Mouse (Mus musculus) layer of hippocampus, adult 8-10 months (tissue): ENCODE measurements at regions not wholly inside any gene's neighbourhood (a gene's known extent, or its start where the extent isn't known, plus 50 kb on each side); places are given as distances from the start of the nearest gene placed in this dataset.
A peak's percentile ranks its signal among the peaks of the same experiment; 100 is the strongest.

ENCODE experiments used
- DNase-seq, 2 experiments: peaks; one replicate each; pipeline ENCODE4 v3.0.0; 2022; ENCODE audit warnings: low spot score in 2 of 2

DNA sequence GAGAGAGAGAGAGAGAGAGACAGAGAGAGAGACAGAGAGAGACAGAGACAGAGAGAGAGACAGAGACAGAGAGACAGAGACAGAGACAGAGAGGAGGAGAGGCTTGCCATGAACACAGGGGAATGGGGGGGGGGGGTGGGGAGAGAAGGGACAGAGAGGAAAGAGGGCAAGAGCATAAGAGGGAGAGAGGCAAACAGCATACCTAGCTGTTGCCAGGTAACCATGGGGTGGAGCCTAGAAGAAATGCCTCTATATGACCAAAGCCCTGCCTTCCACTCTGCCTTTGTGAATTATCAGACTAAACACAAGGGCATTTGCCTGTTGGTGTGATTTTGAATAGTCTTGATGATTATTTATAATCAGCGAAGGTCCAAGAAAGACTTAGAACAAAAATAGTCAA lies 332.2 kb downstream of the Galc start:
- no peak for DNase-seq

DNA sequence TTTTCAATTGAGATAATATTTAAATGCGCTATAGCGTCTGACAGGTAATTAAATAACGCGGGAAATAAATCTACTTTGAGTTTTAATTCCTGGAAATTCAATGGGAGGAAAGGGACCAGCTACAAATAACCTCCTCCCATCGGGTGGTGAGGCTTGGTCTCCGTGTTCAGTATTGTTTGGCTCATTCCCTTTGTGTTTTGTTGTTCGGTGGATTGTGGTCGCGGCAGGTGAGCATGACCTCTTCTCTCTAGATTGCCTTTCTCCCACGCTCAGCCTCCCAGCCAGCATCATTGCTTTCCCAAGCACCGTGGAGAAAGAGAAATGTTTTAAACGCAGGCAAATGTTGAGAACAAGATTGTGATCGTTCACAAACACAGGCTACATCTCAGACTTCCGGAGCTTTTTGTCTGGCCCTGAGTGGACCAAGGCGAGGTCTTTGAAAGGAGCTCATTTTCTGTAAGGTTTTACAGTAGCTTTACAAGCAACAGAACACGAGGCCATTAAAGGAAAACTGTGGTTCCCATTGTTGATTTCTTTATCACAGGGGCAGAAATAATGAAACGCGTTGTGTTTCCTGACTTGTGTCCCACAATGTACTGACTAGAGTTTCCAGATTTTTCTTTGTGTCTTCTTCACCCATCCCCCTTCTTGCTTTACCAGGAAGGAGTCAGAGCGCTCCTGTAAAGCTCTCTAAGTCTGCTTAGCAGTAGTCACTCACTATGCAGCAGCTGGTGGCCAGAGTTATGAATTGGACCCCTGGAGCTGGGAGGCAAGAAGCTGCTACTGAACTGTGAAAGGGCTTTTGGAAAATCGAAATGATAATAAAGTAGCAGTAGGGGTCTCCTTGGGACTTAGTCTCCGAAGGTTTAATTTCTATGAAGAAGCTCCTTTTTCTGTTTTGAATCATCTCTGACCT lies 337.7 kb downstream of the Galc start:
- no peak for DNase-seq

DNA sequence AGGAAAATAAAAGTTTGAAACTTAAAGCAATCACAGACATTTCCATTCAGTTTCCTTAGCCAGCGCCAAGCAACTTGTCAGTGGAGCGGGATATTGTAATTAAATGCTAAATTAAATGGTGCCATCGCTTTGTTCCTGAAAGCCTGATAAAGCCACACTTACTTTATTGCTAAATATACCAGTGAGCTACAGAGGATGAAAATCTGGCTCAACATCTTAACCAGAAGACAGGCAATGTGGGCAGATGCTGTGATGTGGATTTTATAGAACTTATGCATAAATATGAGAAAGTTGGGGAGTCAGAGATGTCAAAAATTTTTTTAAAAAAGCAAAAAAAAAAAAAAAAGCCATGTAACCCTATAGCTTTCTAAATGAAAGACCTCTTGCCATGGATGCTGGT lies 340.8 kb downstream of the Galc start:
- DNase-seq: no peak

DNA sequence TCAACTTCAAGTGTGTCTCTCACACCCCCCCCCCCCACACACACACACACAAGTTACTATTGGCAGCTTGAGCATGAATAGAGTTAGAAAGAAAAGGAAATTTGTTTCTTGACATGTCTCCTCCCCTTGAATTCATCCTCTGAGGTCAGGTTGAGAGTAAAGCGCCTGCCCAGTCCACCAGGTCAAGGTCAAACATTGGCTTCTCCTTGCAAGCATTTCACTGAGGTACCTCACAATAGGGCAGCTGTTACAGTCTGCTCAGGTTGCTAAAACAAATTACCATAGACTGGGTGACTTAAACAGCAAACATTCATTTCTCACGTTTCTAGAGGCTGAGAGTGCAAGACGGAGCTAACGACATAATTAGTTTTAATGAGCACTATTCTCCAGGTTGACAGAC lies 344.2 kb downstream of the Galc start:
- no peak for DNase-seq

DNA sequence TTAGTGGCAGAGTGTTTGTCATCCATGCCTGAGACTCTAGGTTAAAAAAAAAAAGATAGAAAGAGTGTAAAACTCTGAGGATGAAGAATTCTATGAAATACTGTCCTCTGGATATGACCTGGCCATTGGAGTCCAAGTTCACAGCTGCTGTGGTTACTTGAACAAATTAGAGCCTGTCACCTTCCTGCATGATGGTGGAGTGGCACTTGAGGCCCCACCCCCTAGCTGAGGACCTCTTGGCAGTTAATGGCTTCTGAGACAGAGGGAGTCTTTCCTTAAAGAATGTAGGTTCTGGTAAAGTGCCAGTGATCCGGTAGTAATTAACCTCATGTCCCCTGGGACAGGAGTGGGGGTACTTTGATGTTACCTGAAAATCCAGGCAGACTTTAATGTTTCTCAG lies 346.5 kb downstream of the Galc start:
- DNase-seq: no peak

- DNase-seq: no peak
Measured at GRCm38 (mm10) chr12:97899266-97899665, 360.0 kb downstream of the Galc start.

DNA sequence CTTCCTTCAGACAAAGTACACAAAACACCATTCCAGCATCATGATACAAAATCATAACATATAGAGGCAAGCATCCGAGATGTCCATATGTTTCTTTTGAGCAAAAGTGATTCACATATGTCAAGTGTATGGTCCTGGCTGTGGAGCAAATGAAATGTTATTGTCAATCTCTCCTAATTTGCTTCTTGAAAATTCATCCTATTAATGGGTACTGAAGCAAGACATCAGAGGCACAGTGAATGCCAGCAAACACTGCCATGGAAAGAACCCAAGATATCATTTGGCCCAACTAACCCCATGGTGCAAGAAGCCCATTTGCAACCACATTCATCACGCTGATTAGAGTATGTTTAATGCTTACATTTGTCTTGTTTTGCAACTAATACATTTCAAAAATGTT lies 361.1 kb downstream of the Galc start:
- no peak for DNase-seq

- DNase-seq: no peak
Measured at GRCm38 (mm10) chr12:97895981-97896380, 363.3 kb downstream of the Galc start.

- DNase-seq: peak; percentile 5 to 12
Measured at GRCm38 (mm10) chr12:97888801-97889455, 370.3 kb downstream of the Galc start.

GRCm38 (mm10) chr12:97888291-97888800 lies 370.9 kb downstream of the Galc start:
- DNase-seq: no peak

DNA sequence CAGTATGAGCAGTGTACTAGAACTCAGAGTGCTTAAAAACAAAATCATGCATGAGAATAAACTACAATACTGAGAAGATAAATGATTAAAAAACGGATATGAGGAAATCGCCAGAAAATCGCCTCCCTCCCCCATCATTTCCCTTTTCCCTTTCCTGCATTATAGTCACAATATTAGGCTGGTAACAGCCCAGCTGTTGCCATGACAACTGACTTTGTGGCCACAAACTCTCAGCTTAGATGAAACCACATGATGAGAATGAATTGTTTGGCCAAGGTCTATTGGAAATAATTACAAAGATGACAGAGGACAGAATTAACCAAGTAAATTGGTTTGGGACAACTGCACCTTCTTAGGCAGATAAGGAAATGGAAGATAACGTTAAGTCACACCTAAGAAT lies 376.8 kb downstream of the Galc start:
- DNase-seq: no peak

- DNase-seq: peak; percentile 56 to 76
Measured at GRCm38 (mm10) chr12:97872391-97872790, 386.9 kb downstream of the Galc start.

- no peak for DNase-seq
Measured at GRCm38 (mm10) chr12:97862921-97863320, 396.3 kb downstream of the Galc start.

DNA sequence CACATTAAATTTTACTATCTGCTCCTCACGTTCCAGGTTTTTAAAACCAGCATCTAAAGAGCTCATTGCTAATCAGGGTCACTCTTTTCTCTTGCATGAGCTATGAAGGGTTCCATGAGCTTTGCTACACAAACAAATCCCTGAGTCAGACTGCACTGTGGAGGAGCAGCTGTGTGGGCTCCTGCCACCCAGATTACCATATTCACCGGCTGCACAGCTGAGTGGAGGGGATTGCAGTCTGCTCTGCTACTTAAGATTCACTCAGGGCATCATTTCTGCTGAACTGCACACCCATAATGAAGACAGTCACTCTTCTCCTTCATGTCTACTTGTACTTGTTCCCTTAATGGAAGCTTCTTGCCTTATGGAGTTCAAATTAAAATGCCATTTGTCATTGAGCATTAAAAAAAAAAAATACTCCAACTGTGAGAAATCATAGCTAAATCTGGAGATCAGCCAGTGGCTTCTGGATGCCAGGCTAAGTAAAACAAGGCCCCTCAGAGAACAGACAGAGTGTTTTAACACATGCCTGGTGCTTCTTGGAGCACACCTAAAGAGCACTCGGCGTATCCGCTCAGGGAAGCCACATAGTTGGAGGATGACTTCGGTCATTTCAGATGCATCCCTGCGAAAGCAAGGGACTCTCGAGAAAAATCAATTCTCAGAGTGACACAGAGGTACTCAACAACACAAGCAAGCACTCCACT lies 422.9 kb downstream of the Galc start:
- DNase-seq: peak; percentile 64 to 72

DNA sequence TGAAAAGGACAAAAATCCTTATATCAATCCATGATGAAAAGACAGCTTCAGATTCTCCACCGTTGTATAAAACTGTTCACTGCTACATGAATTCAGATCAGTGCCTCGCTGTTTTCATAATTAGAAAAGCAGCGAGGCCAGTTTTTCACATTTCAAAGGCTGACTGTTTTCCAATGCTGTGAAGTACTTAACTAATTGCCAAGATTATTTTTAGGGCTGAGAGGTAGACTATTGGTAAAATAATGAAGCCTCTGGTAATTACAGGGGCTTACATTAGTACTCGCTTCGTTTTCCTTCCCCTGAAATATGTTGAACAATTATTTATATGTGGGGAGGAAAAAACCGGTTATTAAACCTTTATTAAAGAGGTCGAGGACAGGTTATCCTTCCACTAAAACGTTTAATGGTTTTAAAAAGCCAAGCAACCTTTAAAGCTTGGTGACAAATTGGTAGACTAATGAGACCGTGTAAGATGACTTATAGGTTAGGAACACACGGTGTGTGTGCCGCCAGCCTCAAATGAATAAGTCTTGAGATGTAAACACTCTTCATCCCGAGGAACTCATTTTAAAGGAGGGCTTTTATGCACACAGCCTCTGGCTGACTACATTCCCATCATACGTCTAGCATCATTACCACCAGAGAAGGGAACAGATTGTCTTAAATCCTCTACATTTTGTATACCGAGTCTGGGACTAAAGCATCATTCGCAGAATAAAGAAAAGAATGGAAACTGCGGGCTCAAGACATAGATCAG lies 465.7 kb downstream of the Galc start:
- DNase-seq: no peak

DNA sequence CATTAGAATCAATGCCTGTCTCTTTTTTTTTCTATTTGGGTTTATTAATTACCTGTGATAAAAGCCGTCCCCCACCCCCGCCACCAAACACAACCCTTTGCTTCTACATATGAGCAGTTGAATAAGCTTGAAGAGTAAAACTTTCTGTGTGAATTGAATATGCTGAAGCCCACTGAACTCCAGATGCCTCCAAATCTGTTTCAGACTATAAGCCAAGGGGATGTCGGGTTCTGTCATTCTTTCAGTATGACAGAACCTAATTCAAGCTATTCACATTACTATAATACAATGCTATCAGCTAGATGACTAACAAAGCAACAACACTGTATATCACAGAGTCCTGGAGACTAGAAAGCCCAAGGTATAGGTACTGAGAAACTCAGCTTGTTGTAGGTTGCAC lies 475.8 kb downstream of the Galc start:
- DNase-seq: no peak

GRCm38 (mm10) chr12:97759116-97759515 lies 500.1 kb downstream of the Galc start:
- peak; percentile 11 to 14 for DNase-seq

DNA sequence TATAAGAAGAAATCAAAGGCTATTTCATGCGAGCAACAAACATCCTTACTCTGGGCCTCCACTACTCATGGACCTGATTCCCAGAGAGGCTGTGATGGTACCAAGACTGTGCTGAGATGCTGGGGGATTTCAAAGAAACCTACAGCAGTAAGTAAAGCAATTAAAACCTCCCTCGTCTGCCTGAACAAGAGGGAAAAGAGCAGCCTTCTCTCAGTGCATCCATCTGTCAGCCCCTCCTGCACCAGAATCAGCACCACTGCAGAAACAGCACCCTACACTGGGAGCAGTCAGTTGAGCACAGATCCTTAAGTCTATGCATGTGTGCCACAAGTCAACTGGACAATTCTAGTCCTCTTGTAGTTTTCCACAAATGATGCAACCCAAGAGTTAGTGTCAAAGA lies 500.6 kb downstream of the Galc start:
- peak; percentile 19 to 22 for DNase-seq

- DNase-seq: peak; percentile 11 to 14
Measured at GRCm38 (mm10) chr12:97750166-97750565, 509.1 kb downstream of the Galc start.

DNA sequence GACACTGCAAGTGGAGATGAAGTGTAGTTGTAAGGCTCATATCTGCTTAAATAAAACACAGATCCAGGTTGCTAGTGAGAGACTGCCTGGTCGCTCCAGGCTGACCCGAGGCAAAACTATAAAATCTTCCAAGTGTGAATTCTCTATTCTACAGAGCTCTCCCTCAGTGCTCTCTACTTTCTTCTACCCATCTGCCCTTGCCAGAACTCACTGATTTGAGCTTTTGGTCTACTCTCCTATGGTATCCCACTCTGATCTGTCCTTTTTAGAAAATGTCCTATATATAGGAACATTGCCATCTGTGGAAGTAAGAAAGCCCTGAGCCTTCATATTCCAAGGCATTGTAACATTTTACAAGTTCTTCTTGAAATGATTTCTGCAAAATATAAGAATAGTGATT lies 518.3 kb downstream of the Galc start:
- no peak for DNase-seq

DNA sequence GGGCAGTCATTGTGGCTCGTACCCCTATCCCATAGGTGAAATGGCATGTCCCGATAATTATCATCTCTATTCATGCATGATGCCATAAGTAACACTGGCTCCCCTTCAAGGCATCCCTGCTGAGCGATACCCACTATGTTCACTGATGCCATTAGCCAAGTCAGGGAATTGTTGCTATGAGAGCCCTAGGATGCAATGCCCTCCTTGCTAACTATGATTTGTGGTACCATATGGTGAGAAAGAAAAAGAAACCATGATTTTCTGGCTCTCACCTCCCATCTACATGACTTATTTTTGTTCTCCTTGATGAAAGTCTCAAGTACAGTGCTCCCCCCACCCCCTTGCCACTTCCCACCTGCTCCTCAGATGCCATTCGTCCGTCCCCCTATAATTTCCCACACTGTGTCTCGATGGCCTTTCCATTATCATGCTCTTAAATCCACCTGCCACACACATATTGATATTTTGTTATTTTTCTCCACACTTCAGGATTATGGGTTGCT lies 527.1 kb downstream of the Galc start:
- DNase-seq: no peak
